Mouse (Mus musculus) brown adipose tissue, adult 24 weeks (tissue): ENCODE data around the gene Stard10. TPM values are rescaled to one million over a fixed set of nuclear protein-coding genes. Genes with fewer than 3 reads are reported as not detected.

Source experiments
- H3K27ac ChIP-seq: fragments of 200-500 bp; replicated peaks from 2 replicates; pipeline ENCODE4 v1.5.1; 2012; ENCODE audit warnings: low read depth, mild to moderate bottlenecking, low read length
- H3K4me1 ChIP-seq: fragments of 200-500 bp; 2 replicates; pipeline ENCODE4 v1.6.1; 2012; ENCODE audit warnings: low read length, mixed read lengths; ENCODE audit not compliant: control insufficient read depth, insufficient read depth, insufficient read length
- H3K4me3 ChIP-seq: fragments of 200-500 bp; 2 replicates; pipeline ENCODE4 v1.5.1; 2012; ENCODE audit warnings: low read depth, mild to moderate bottlenecking, low read length, moderate library complexity; ENCODE audit not compliant: insufficient read depth
- polyA plus RNA-seq: library from polyadenylated mRNA; stranded (reverse); fragments of >200 nt; gene quantifications from 2 replicates; pipeline ENCODE4 v1.2.4, GENCODE M21; 2012; ENCODE audit not compliant: missing spikeins, insufficient read depth, insufficient read length

The Stard10 gene
- 36.6 and 41.4 TPM in 2 replicates for polyA plus RNA-seq

DNA sequence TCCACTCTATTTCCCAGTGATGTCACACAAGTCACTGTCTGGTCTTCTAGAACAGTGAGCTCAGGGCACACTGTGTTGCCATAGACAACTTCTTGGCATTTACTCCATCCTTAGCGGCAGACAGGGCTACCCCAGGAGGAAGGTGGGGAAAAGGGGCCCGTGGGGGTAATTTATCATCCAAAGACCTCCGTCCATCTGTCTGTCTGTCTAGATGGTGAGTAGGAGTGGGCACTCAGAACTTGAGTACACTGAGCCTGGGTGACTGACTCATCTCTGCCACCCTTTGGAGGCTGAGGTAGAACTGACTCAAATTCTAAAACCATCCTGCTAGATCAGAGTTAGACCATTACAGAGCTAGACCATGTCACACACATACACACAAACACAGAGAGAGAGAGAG, at the start of gene Stard10:
TSS of gene Stard10 (plus strand) at position 73 of the 400 bp plus-strand sequence.
- no peak within 1 kb of the TSS for H3K4me3 ChIP-seq
- H3K4me1 ChIP-seq: no peaks in the 10 kb centered on the region
- no peak within 1 kb of the TSS for H3K27ac ChIP-seq

DNA sequence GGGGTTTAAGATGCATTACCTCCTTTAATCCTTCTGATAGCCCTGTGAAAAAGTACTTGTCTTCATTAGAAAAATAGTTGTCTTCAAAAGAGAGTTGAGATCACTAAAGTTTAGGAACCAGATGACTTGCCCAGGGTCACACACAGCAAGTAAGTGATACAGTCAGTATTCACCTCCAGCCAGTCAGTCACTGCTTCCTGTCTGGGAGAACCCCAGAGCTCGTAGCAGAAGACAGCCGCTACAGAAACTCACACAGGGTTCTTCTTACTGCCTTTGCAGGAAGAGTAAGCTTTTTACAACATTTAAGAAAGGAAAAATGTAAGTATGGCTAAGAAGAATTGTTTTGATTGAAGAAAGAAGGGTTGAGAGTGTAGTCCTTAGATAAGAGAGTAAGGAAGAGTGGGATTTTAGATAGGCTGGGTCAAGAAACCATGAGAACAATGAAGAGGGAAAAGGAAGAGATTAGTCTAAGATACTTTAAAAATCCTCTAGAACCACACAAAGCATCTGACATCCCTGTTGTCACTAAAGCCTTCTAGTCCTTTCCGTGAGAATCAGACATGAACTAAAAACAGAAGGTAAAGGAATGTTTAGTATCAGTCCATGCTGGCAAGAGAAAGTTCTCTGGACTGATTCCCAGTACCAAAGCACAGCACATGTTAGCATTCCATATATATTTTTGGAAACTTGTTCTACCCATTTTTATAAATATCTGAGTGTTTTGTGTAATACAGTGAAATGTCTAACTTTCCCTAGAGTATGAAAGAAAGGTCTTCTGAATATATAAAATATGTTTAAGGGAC, 49.2 kb upstream of the Stard10 start:
- no peaks in the 10 kb centered on the region for H3K4me1 ChIP-seq
- no peak overlapping the region for H3K27ac ChIP-seq
- no peak overlapping the region for H3K4me3 ChIP-seq

- no peak overlapping the region for H3K27ac ChIP-seq
- no peaks in the 10 kb centered on the region for H3K4me1 ChIP-seq
Observed at GRCm38 (mm10) chr7:101271602-101272001, 45.3 kb upstream of the Stard10 start.

GRCm38 (mm10) chr7:101272466-101273160, 44.3 kb upstream of the Stard10 start:
- Histone ChIP-seq H3K4me1 (no peaks in the 10 kb centered on the region), H3K27ac (no peak overlapping the region)

More at GRCm38 (mm10) chr7:101271602-101272001, 45.3 kb upstream of the Stard10 start:
- H3K4me3 ChIP-seq: no peak overlapping the region

DNA sequence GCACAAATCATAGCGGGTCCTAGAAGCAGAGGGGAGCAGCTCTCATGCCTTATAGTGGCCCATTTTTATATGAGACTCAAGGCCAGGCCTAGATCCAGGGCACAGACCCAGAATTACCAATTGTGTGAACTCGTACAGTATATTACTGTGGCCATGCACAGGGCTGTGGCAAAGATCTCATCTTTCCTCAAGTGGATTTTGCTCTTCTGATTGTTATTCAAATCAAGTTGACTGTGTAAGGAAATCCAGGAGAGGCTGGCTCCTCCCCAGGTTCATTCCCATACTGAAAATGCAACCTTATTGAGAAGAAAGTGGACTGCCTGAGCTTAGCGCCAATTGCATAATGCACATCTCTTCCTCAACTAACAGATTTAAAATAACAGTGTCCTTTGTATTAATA, 34.2 kb upstream of the Stard10 start:
- H3K27ac ChIP-seq: no peak overlapping the region
- no peaks in the 10 kb centered on the region for H3K4me1 ChIP-seq
- no peak overlapping the region for H3K4me3 ChIP-seq

More at GRCm38 (mm10) chr7:101272466-101273160, 44.3 kb upstream of the Stard10 start:
- no peak overlapping the region for H3K4me3 ChIP-seq

DNA sequence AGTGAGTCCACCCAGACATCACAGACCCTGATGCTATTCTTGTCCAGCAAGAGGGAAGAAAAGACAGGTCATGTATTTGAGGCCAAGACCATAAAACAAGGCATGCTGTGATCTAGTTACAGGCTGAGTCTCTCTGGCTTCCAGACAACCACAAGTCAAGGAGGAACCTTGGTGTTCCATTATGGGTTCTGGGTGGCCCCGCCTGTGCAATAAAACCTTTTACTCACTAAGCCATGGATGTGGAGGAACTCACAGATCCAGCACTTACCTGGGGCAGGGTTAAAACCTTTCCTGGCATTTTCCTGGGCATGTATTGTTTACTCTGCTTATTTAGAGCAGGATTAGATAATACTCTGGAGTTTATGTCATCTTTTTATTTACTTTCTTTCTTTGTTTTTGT, 32.4 kb upstream of the Stard10 start:
- Histone ChIP-seq H3K4me3 (no peak overlapping the region), H3K27ac (no peak overlapping the region), H3K4me1 (no peaks in the 10 kb centered on the region)

DNA sequence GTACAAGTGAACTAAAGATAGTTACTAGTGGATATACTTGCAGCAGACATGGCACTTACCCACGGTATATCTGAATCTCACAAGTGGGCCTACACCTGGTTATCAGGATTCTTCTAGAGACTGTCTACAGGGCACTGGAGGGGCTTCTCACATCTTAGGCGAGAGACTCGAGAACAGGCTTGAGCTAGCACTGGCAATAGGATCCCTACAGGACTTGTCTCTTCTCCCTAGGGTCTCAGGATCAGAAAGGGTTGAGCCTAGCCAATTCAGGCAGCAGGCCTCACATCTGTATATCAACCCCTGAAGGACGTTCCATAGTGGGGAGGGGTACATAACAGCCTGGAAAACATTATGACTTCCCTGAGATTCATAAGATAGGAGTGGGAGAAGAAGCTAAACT, 30.0 kb upstream of the Stard10 start:
- Histone ChIP-seq H3K4me1 (no peaks in the 10 kb centered on the region), H3K4me3 (no peak overlapping the region), H3K27ac (no peak overlapping the region)

GRCm38 (mm10) chr7:101287820-101288219, 29.1 kb upstream of the Stard10 start:
- H3K27ac ChIP-seq: no peak overlapping the region
- H3K4me3 ChIP-seq: no peak overlapping the region
- no peaks in the 10 kb centered on the region for H3K4me1 ChIP-seq

DNA sequence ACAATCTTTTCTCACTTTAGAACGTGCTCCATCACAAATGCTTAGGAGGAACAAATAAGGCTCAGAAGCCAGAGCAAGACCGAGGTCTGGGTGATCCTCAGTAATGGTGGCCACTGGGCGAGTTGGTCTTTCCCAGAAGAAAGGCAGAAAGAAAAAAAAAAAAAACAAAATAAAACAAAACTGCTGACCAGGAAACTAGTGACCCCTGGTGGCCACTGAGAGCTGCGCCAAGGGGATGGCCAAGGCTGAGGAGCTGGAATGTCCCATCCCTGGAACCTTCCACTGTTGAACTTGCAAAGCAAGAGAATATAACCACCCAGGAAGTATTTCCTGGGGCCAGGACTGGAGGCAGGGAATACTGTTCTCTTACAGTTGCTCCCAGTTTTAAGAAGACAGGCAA, 28.4 kb upstream of the Stard10 start:
- H3K4me1 ChIP-seq: no peaks in the 10 kb centered on the region
- no peak overlapping the region for H3K4me3 ChIP-seq
- H3K27ac ChIP-seq: no peak overlapping the region

DNA sequence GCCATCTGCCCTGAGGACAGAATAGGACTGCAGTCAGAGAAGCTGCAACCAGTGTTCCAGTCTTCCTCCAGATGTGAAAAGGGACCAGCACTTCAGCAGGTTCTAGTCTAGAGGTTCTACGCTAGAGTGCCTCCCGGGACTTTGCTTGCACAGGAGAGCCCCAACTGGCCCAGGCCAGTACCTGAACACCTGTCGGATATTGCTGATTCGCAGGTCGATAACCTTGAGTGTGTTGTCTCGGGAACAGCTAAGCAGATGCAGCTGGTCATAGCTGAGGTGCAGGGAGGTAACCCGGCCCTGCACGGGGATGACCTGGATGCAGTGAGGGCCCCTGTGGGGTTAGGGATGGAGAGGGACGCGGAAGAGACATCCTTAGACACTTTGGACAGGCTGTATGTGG, 26.5 kb upstream of the Stard10 start:
- Histone ChIP-seq H3K27ac (no peak overlapping the region), H3K4me3 (no peak overlapping the region), H3K4me1 (no peaks in the 10 kb centered on the region)

DNA sequence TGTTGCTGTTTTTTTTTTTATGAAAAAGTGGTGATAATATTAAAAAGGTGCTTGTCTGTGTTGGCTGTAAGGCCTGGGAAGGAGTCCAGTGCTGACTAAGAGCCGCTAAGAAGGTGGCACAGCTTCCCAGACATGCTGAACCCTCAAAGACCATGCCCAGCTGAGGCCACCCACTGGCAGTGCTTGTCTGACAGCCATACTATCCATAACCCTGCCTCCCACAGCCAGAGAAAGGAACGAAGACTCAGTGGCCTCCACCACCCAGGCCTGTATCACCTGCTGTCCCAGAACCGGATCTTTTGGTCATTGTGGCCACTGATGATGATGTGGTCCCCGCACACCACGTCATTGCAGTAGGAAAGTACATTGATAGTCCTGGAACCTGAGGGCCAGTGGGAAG, 25.7 kb upstream of the Stard10 start:
- no peak overlapping the region for H3K4me3 ChIP-seq
- no peaks in the 10 kb centered on the region for H3K4me1 ChIP-seq
- H3K27ac ChIP-seq: no peak overlapping the region

DNA sequence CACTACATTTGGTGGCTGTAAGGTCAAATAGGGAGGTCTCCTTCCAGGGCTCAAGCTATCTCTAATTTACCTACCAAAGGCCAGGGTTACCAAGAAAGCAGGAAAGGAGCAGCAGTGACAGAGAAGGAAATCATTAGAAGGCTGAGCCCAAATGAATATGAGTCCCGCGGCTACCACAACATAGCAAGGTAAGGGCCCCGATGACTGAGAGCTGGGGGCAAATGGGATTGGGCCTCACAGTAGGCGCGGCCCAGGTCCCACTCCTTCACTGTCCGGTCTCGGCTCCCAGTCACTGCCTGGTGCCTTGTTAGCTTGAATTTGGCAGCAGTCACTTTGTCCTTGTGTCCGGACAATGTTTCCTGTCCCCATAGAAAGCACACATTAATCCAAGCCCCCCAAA, 25.2 kb upstream of the Stard10 start:
- Histone ChIP-seq H3K27ac (no peak overlapping the region), H3K4me1 (no peaks in the 10 kb centered on the region), H3K4me3 (no peak overlapping the region)

GRCm38 (mm10) chr7:101292086-101292485, 24.8 kb upstream of the Stard10 start:
- Histone ChIP-seq H3K27ac (no peak overlapping the region), H3K4me3 (no peak overlapping the region), H3K4me1 (no peaks in the 10 kb centered on the region)

DNA sequence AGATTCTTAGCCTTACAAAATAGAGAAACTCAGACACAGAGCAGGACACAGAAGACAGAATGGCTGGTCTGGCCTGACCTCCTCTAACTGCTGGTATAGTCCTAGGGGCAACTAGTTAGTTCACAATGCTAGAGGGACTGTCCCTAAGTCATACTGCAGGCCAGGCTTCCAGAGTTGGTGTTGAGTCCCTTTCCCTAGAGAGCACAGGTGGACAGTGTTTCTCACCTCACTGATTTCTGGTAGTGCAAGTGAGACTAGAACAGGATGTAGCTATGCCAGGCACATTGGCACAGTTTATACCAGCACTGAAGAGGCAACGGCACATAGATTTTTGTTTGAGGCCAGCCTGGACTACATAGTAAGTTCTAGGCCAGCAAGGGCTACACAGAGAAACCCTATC, 24.2 kb upstream of the Stard10 start:
- Histone ChIP-seq H3K4me3 (no peak overlapping the region), H3K27ac (no peak overlapping the region), H3K4me1 (no peaks in the 10 kb centered on the region)

DNA sequence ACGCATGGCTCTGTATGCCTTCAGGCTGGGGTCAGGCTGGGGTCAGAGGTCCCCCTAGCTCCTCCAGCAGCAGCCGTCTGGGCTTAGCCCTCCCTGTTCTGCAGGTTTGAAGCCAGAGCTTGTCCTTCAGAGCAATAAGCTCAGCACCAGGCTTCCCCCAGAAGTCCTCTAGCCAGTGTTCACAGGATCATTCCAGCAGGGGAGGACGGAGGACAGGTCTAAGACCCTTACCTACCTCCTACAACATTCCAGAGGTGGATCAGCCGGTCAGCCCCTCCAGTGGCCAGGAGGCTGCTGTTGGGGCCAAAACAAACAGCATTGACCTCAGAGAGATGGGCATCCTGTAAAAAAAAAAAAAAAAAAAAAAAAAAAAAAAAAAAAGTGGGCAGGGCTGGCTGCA, 23.7 kb upstream of the Stard10 start:
- Histone ChIP-seq H3K4me3 (no peak overlapping the region), H3K27ac (no peak overlapping the region), H3K4me1 (no peaks in the 10 kb centered on the region)

- Histone ChIP-seq H3K4me1 (no peaks in the 10 kb centered on the region), H3K27ac (no peak overlapping the region), H3K4me3 (no peak overlapping the region)
Observed at GRCm38 (mm10) chr7:101293611-101294010, 23.3 kb upstream of the Stard10 start.
